Mouse (Mus musculus) cerebellum, adult 2 months (tissue): Measurements from ENCODE around the gene Thap4.

Experiments
- CTCF ChIP-seq: fragments of 200-500 bp; IDR thresholded peaks from 2 replicates; pipeline ENCODE4 v1.5.1; 2011; ENCODE audit warnings: low read depth, mild to moderate bottlenecking, control low read depth, low read length, moderate library complexity, borderline replicate concordance; ENCODE audit not compliant: insufficient read depth
- POLR2A ChIP-seq: fragments of 200-500 bp; IDR thresholded peaks from 2 replicates; pipeline ENCODE4 v1.6.1; 2011; ENCODE audit warnings: low read length, control low read depth, borderline replicate concordance; ENCODE audit not compliant: insufficient read depth

- TF ChIP-seq CTCF (no peak), POLR2A (no peak)
These were observed 8.5 kb downstream of the Thap4 start for GRCm38 (mm10) chr1:93746179-93746578.
